Mouse (Mus musculus): ENCODE results near the gene Rgs9. TPM values are rescaled to one million over a fixed set of nuclear protein-coding genes. Genes with fewer than 3 reads are reported as not detected.

The Rgs9 gene
- polyA plus RNA-seq, 1 experiment, result 1.4 TPM

DNA sequence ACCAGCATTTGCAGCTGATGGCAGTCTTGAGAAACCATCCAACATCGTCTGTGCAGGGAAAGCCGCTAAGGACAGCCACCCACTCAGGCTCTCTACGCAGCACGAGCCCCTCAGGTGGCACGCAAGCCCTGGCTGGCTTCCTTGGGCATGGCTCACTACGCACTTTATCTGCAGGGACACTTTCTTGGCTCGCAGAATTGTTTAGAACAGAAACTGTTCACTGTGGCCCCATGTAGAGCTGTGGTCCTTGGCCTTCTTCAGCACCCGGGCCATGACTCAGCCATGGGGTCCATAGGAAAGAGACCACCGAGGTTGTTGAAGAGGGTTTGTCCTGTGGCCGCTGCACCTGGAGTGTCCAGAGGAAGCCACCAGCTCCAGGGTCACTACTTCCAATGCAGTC, 30.0 kb upstream of the Rgs9 start:
- no peaks in the 10 kb centered on the region for H3K27me3 ChIP-seq (replicated peaks; ENCODE audit: control insufficient read depth, insufficient read depth, low read length)
- TF ChIP-seq CTCF (conservative IDR thresholded peaks at IDR 0.05; ENCODE audit: insufficient read depth, insufficient read length, low read depth, low read length), result no peak
- TF ChIP-seq POLR2A (IDR thresholded peaks at IDR 0.05; ENCODE audit: low read depth, low read length), result no peak
- H3K4me1 ChIP-seq (ENCODE audit: control insufficient read depth, insufficient read depth, low read length), result peaks cover 3% of the 10 kb centered on the region; the same call in 1 of the 2 replicates
- WGBS, result 92% methylated on average over 10 of the region's 10 CpGs
- no peak overlapping the region for H3K27ac ChIP-seq (ENCODE audit: insufficient read depth, low read depth, low read length)
- DNase-seq, result no peak
- no peak overlapping the region for H3K4me3 ChIP-seq (ENCODE audit: insufficient read depth, low read depth, low read length)
- H3K36me3 ChIP-seq (ENCODE audit: control insufficient read depth, insufficient read depth, low read length), result no peaks in the 10 kb centered on the region

DNA sequence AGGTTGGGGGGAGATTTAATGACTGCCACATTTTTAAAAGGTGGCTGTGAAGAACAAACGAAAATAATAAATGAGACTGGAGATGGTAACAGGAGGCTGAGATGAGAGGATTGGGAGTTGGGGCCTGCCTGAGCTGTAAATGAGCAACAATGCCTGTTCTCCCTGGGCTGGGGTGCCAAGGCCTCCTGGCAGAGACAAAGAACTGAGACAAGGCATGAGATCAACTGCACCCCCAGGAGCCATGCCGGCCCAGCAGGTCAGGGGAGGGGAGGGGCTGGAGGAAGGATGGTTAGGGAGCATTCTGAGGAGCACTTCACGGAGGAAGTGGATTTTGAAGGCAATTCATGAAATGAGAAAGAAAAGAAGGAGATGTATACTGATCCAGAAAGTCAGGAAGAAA, 29.5 kb upstream of the Rgs9 start:
- Histone ChIP-seq H3K27me3 (replicated peaks; ENCODE audit: control insufficient read depth, insufficient read depth, low read length) (no peaks in the 10 kb centered on the region), H3K27ac (ENCODE audit: insufficient read depth, low read depth, low read length) (no peak overlapping the region), H3K36me3 (ENCODE audit: control insufficient read depth, insufficient read depth, low read length) (no peaks in the 10 kb centered on the region), H3K4me1 (ENCODE audit: control insufficient read depth, insufficient read depth, low read length) (peaks cover 3% of the 10 kb centered on the region; the same call in 1 of the 2 replicates), H3K4me3 (ENCODE audit: insufficient read depth, low read depth, low read length) (no peak overlapping the region)
- no peak for DNase-seq
- WGBS, result 57% methylated on average over 3 of the region's 3 CpGs
- TF ChIP-seq CTCF (conservative IDR thresholded peaks at IDR 0.05; ENCODE audit: insufficient read depth, insufficient read length, low read depth, low read length) (no peak), POLR2A (IDR thresholded peaks at IDR 0.05; ENCODE audit: low read depth, low read length) (no peak)

- H3K36me3 ChIP-seq (ENCODE audit: control insufficient read depth, insufficient read depth, low read length), result no peaks in the 10 kb centered on the region
- no peaks in the 10 kb centered on the region for H3K27me3 ChIP-seq (replicated peaks; ENCODE audit: control insufficient read depth, insufficient read depth, low read length)
- H3K27ac ChIP-seq (ENCODE audit: insufficient read depth, low read depth, low read length), result no peak overlapping the region
- TF ChIP-seq CTCF (conservative IDR thresholded peaks at IDR 0.05; ENCODE audit: insufficient read depth, insufficient read length, low read depth, low read length), result no peak
- no peak for TF ChIP-seq POLR2A (IDR thresholded peaks at IDR 0.05; ENCODE audit: low read depth, low read length)
- H3K4me3 ChIP-seq (ENCODE audit: insufficient read depth, low read depth, low read length), result no peak overlapping the region
- WGBS, result 35% methylated on average over 13 of the region's 13 CpGs
- H3K4me1 ChIP-seq (ENCODE audit: control insufficient read depth, insufficient read depth, low read length), result no peaks in the 10 kb centered on the region; the same call in 1 of the 2 replicates
- no peak for DNase-seq
Observed at GRCm38 (mm10) chr11:109326270-109326669, 28.3 kb upstream of the Rgs9 start.

GRCm38 (mm10) chr11:109320361-109320933, 22.5 kb upstream of the Rgs9 start:
- Histone ChIP-seq H3K4me1 (ENCODE audit: control insufficient read depth, insufficient read depth, low read length) (no peaks in the 10 kb centered on the region), H3K27me3 (replicated peaks; ENCODE audit: control insufficient read depth, insufficient read depth, low read length) (no peaks in the 10 kb centered on the region), H3K4me3 (ENCODE audit: insufficient read depth, low read depth, low read length) (no peak overlapping the region), H3K36me3 (ENCODE audit: control insufficient read depth, insufficient read depth, low read length) (no peaks in the 10 kb centered on the region), H3K27ac (ENCODE audit: insufficient read depth, low read depth, low read length) (no peak overlapping the region)
- DNase-seq, result peak; percentile 43
- 54% methylated on average over 8 of the region's 8 CpGs for WGBS
- TF ChIP-seq CTCF (conservative IDR thresholded peaks at IDR 0.05; ENCODE audit: insufficient read depth, insufficient read length, low read depth, low read length) (no peak), POLR2A (IDR thresholded peaks at IDR 0.05; ENCODE audit: low read depth, low read length) (no peak)

GRCm38 (mm10) chr11:109319946-109320345, 22.0 kb upstream of the Rgs9 start:
- Histone ChIP-seq H3K27me3 (replicated peaks; ENCODE audit: control insufficient read depth, insufficient read depth, low read length) (no peaks in the 10 kb centered on the region), H3K4me1 (ENCODE audit: control insufficient read depth, insufficient read depth, low read length) (no peaks in the 10 kb centered on the region), H3K27ac (ENCODE audit: insufficient read depth, low read depth, low read length) (no peak overlapping the region), H3K4me3 (ENCODE audit: insufficient read depth, low read depth, low read length) (no peak overlapping the region), H3K36me3 (ENCODE audit: control insufficient read depth, insufficient read depth, low read length) (no peaks in the 10 kb centered on the region)
- WGBS, result 87% methylated on average over 5 of the region's 5 CpGs
- DNase-seq, result no peak
- TF ChIP-seq POLR2A (IDR thresholded peaks at IDR 0.05; ENCODE audit: low read depth, low read length) (no peak), CTCF (conservative IDR thresholded peaks at IDR 0.05; ENCODE audit: insufficient read depth, insufficient read length, low read depth, low read length) (no peak)

- no peak overlapping the region for H3K27ac ChIP-seq (ENCODE audit: insufficient read depth, low read depth, low read length)
- no peak for DNase-seq
- no peaks in the 10 kb centered on the region for H3K36me3 ChIP-seq (ENCODE audit: control insufficient read depth, insufficient read depth, low read length)
- 88% methylated on average over 4 of the region's 4 CpGs for WGBS
- H3K27me3 ChIP-seq (replicated peaks; ENCODE audit: control insufficient read depth, insufficient read depth, low read length), result no peaks in the 10 kb centered on the region
- no peak overlapping the region for H3K4me3 ChIP-seq (ENCODE audit: insufficient read depth, low read depth, low read length)
- no peaks in the 10 kb centered on the region for H3K4me1 ChIP-seq (ENCODE audit: control insufficient read depth, insufficient read depth, low read length)
- TF ChIP-seq POLR2A (IDR thresholded peaks at IDR 0.05; ENCODE audit: low read depth, low read length) (no peak), CTCF (conservative IDR thresholded peaks at IDR 0.05; ENCODE audit: insufficient read depth, insufficient read length, low read depth, low read length) (no peak)
Observed at GRCm38 (mm10) chr11:109319471-109319870, 21.5 kb upstream of the Rgs9 start.

DNA sequence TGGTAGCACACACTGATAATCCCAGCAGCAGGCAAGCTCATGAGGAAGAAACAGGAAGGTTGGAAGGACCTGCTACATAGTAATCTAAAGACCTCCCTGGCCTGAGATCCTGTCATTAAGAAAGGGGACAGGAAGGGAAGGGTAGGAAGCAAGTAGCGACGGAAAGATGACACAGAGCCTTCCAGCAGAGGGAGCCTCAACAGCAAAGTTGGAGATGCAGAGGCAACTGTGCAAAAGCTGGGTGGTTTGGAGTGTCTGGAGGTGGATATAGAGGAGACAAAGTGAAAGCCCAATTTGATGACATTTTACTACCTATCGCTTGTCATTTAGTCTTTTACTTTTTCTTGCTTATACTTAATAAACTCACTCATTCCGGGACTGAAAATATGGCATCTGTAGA, 19.0 kb upstream of the Rgs9 start:
- TF ChIP-seq CTCF (conservative IDR thresholded peaks at IDR 0.05; ENCODE audit: insufficient read depth, insufficient read length, low read depth, low read length) (peak; percentile 80), POLR2A (IDR thresholded peaks at IDR 0.05; ENCODE audit: low read depth, low read length) (no peak)
- no peak overlapping the region for H3K4me3 ChIP-seq (ENCODE audit: insufficient read depth, low read depth, low read length)
- H3K27me3 ChIP-seq (replicated peaks; ENCODE audit: control insufficient read depth, insufficient read depth, low read length), result no peaks in the 10 kb centered on the region
- H3K27ac ChIP-seq (ENCODE audit: insufficient read depth, low read depth, low read length), result no peak overlapping the region
- no peaks in the 10 kb centered on the region for H3K4me1 ChIP-seq (ENCODE audit: control insufficient read depth, insufficient read depth, low read length)
- 45% methylated on average over 4 of the region's 4 CpGs for WGBS
- peak; percentile 69 for DNase-seq
- no peaks in the 10 kb centered on the region for H3K36me3 ChIP-seq (ENCODE audit: control insufficient read depth, insufficient read depth, low read length)
